Mouse (Mus musculus): Measurements from ENCODE around the gene Capn15. TPM values are rescaled to one million over a fixed set of nuclear protein-coding genes. Genes with fewer than 3 reads are reported as not detected.

Gene Capn15
- 46.0 and 55.2 TPM in 2 replicates for polyA plus RNA-seq (2012)

GRCm38 (mm10) chr17:25985306-25986294, at the start of gene Capn15:
Gene Capn15, minus strand, starts transcription at chr17:25985796.

GRCm38 (mm10) chr17:25951803-25952623, 33.6 kb downstream of the Capn15 start, which contains the start of gene A930017K11Rik:
Gene A930017K11Rik, minus strand, starts transcription at chr17:25952565.

GRCm38 (mm10) chr17:25944366-25945163, 41.0 kb downstream of the Capn15 start, which contains the start of the genes Pigq and Nhlrc4:
Gene Pigq, minus strand, starts transcription at chr17:25944936.
Gene Nhlrc4, minus strand, starts transcription at chr17:25944961.

GRCm38 (mm10) chr17:25919144-25919785, 66.3 kb downstream of the Capn15 start, which contains the start of gene Rab40c:
Gene Rab40c, minus strand, starts transcription at chr17:25919727.

Other genes starting within 250 kb of the Capn15 start
- gene Mslnl, start 249.8 kb downstream of the Capn15 start, polyA plus RNA-seq (2012) = 0.04 TPM in 1 of 2 replicates, not detected in the other
- gene Msln, start 231.4 kb downstream of the Capn15 start, polyA plus RNA-seq (2012) = not detected in 2 replicates
- 19.6 and 19.7 TPM in 2 replicates for gene Narfl, start 212.0 kb downstream of the Capn15 start, polyA plus RNA-seq (2012)
- 28.8 and 33.6 TPM in 2 replicates for gene Haghl, start 200.1 kb downstream of the Capn15 start, polyA plus RNA-seq (2012)
- gene Ccdc78, start 199.2 kb downstream of the Capn15 start, polyA plus RNA-seq (2012) = 0.11 TPM in 1 of 2 replicates, not detected in the other
- 40.2 and 41.6 TPM in 2 replicates for gene Fam173a, start 192.9 kb downstream of the Capn15 start, polyA plus RNA-seq (2012)
- not detected in 2 replicates for gene AC134908.4, start 190.1 kb downstream of the Capn15 start, polyA plus RNA-seq (2012)
- 132 and 135 TPM in 2 replicates for gene Metrn, start 188.7 kb downstream of the Capn15 start, polyA plus RNA-seq (2012)
- gene Fbxl16, start 176.7 kb downstream of the Capn15 start, polyA plus RNA-seq (2012) = 0.12 and 0.13 TPM in 2 replicates
- 8.2 and 8.6 TPM in 2 replicates for gene Wdr24, start 162.2 kb downstream of the Capn15 start, polyA plus RNA-seq (2012)
- gene Jmjd8, start 156.9 kb downstream of the Capn15 start, polyA plus RNA-seq (2012) = 9.7 and 11.1 TPM in 2 replicates
- 153 and 162 TPM in 2 replicates for gene Stub1, start 152.4 kb downstream of the Capn15 start, polyA plus RNA-seq (2012)
- 2.0 and 2.5 TPM in 2 replicates for gene Rhbdl1, start 148.5 kb downstream of the Capn15 start, polyA plus RNA-seq (2012)
- 9.8 and 11.1 TPM in 2 replicates for gene Gm20683, start 144.0 kb downstream of the Capn15 start, polyA plus RNA-seq (2012)
- gene Rhot2, start 140.9 kb downstream of the Capn15 start, polyA plus RNA-seq (2012) = 116 and 144 TPM in 2 replicates
- gene Wdr90, start 124.3 kb downstream of the Capn15 start, polyA plus RNA-seq (2012) = 25.5 and 31.2 TPM in 2 replicates
- 137 and 165 TPM in 2 replicates for gene Mcrip2, start 117.0 kb downstream of the Capn15 start, polyA plus RNA-seq (2012)
- gene Mettl26, start 110.7 kb downstream of the Capn15 start, polyA plus RNA-seq (2012) = 49.6 and 51.3 TPM in 2 replicates
- gene Wfikkn1, start 104.9 kb downstream of the Capn15 start, polyA plus RNA-seq (2012) = 3.7 and 7.4 TPM in 2 replicates
- 11.1 and 12.9 TPM in 2 replicates for gene Rab40c, start 66.1 kb downstream of the Capn15 start, polyA plus RNA-seq (2012)
- gene Pigq, start 40.9 kb downstream of the Capn15 start, polyA plus RNA-seq (2012) = 135 and 143 TPM in 2 replicates
- gene Nhlrc4, start 40.8 kb downstream of the Capn15 start, polyA plus RNA-seq (2012) = 0.50 TPM in 1 of 2 replicates, not detected in the other
- 0.02 and 0.04 TPM in 2 replicates for gene A930017K11Rik, start 33.2 kb downstream of the Capn15 start, polyA plus RNA-seq (2012)
- gene Rab11fip3, start 83.8 kb upstream of the Capn15 start, polyA plus RNA-seq (2012) = 5.8 and 10.9 TPM in 2 replicates
- 0.79 and 1.8 TPM in 2 replicates for gene Decr2, start 104.5 kb upstream of the Capn15 start, polyA plus RNA-seq (2012)
- gene Nme4, start 109.8 kb upstream of the Capn15 start, polyA plus RNA-seq (2012) = 136 and 164 TPM in 2 replicates
- 14.6 and 15.2 TPM in 2 replicates for gene Tmem8, start 127.5 kb upstream of the Capn15 start, polyA plus RNA-seq (2012)
- 212 and 241 TPM in 2 replicates for gene Mrpl28, start 137.7 kb upstream of the Capn15 start, polyA plus RNA-seq (2012)
- 56.6 and 71.3 TPM in 2 replicates for gene Axin1, start 152.9 kb upstream of the Capn15 start, polyA plus RNA-seq (2012)
- gene Pdia2, start 213.3 kb upstream of the Capn15 start, polyA plus RNA-seq (2012) = 1.5 and 3.7 TPM in 2 replicates
- gene Rgs11, start 217.2 kb upstream of the Capn15 start, polyA plus RNA-seq (2012) = 0.47 and 1.5 TPM in 2 replicates
- gene Arhgdig, start 222.0 kb upstream of the Capn15 start, polyA plus RNA-seq (2012) = 1.0 and 1.7 TPM in 2 replicates

Measured in megakaryocyte-erythroid progenitor cell, adult 5 weeks (primary cell).